Mouse (Mus musculus): ENCODE data around the gene AC140267.1. TPM values are rescaled to one million over a fixed set of nuclear protein-coding genes. Genes with fewer than 3 reads are reported as not detected.

AC140267.1 gene
- polyA plus RNA-seq, 1 experiment from 2014 or later = not detected

DNA sequence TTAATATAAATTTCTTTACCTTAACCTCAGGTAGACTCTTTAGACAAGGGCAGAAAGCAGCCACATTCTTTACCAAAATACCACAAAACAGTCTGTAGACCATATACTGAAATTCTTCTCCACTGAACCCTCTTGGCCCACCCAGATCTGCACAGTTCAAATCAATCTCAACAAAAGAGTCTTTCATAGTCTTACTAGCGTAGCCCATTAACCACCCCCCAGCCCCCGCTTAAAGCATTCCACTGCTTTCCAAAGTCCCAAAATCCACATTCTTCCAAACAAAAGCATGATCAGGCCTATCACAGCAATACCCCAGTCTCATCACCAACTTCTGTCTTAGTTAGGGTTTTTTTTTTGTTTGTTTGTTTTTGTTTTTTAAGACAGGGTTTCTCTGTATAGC, 36.1 kb upstream of the AC140267.1 start:
- no peak overlapping the region for H3K9ac ChIP-seq (ENCODE audit: low read depth, low read length)
- WGBS = 98% methylated on average over 2 of the region's 2 CpGs
- no peak for ATAC-seq

DNA sequence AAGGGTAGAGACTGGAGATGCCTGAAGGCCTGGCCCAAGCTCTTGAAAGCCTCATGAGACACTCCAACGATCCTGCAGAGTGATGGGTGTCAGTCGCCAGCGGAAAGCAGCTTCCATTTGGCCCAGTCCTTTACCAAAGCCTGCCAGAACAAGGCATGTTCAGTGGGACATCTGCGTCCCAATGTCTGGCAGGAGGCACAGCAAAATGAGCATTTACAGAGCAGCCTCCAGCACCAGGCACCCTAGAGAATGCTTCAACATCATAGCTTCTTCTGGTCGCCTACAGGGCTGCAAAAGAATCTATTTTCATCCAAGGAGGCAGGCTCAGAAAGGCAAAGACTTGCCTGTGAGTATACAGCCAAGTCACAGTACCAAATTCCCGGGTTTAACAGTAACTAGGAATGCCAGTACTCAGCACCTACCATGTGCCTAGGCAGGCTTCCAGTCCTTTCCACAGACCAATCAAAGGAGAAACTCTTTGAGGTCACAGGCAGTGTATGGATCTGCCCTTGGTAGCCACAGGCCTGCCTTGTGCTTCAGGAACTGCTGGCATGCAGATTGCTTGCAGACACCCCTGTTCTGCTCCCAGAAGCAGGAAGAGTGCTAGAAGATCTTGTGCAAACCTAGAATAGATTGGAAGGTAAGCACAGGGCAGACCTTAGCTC, 33.4 kb upstream of the AC140267.1 start:
- no peaks in the 10 kb centered on the region for H3K9me3 ChIP-seq (ENCODE audit: control insufficient read depth)
- H3K27me3 ChIP-seq (replicated peaks; ENCODE audit: control insufficient read depth, insufficient read depth, low read length) = no peaks in the 10 kb centered on the region
- WGBS = 84% methylated on average over 6 of the region's 6 CpGs
- peaks cover 9% of the 10 kb centered on the region; the same call in 1 of the 2 replicates for H3K36me3 ChIP-seq (ENCODE audit: control insufficient read depth, insufficient read depth)
- no peak overlapping the region for H3K9ac ChIP-seq (ENCODE audit: low read depth, low read length)
- no peak for TF ChIP-seq CTCF (IDR thresholded peaks at IDR 0.05; ENCODE audit: low read depth)
- no peak overlapping the region for H3K27ac ChIP-seq (ENCODE audit: low read depth, low read length)
- no peak overlapping the region for H3K4me2 ChIP-seq (replicated peaks; ENCODE audit: low read depth)
- no peak for ATAC-seq
- no peak overlapping the region for H3K4me3 ChIP-seq (ENCODE audit: low read depth, low read length)
- no peaks in the 10 kb centered on the region for H3K4me1 ChIP-seq (replicated peaks; ENCODE audit: control insufficient read depth, insufficient read depth, low read length)

More for the DNA sequence above, 36.1 kb upstream of the AC140267.1 start:
- no peak overlapping the region for H3K4me2 ChIP-seq (replicated peaks; ENCODE audit: low read depth)
- TF ChIP-seq CTCF (IDR thresholded peaks at IDR 0.05; ENCODE audit: low read depth) = no peak
- H3K27ac ChIP-seq (ENCODE audit: low read depth, low read length) = no peak overlapping the region
- no peaks in the 10 kb centered on the region for H3K27me3 ChIP-seq (replicated peaks; ENCODE audit: control insufficient read depth, insufficient read depth, low read length)
- peaks cover 5% of the 10 kb centered on the region; the same call in 1 of the 2 replicates for H3K36me3 ChIP-seq (ENCODE audit: control insufficient read depth, insufficient read depth)
- no peaks in the 10 kb centered on the region for H3K4me1 ChIP-seq (replicated peaks; ENCODE audit: control insufficient read depth, insufficient read depth, low read length)
- no peak overlapping the region for H3K4me3 ChIP-seq (ENCODE audit: low read depth, low read length)
- H3K9me3 ChIP-seq (ENCODE audit: control insufficient read depth) = no peaks in the 10 kb centered on the region

GRCm38 (mm10) chr15:80203406-80203805, 32.2 kb upstream of the AC140267.1 start:
- Histone ChIP-seq H3K27ac (ENCODE audit: low read depth, low read length) (no peak overlapping the region), H3K36me3 (ENCODE audit: control insufficient read depth, insufficient read depth) (peaks cover 6% of the 10 kb centered on the region; the same call in 1 of the 2 replicates), H3K9me3 (ENCODE audit: control insufficient read depth) (no peaks in the 10 kb centered on the region), H3K4me3 (ENCODE audit: low read depth, low read length) (no peak overlapping the region), H3K9ac (ENCODE audit: low read depth, low read length) (no peak overlapping the region), H3K27me3 (replicated peaks; ENCODE audit: control insufficient read depth, insufficient read depth, low read length) (no peaks in the 10 kb centered on the region), H3K4me2 (replicated peaks; ENCODE audit: low read depth) (no peak overlapping the region), H3K4me1 (replicated peaks; ENCODE audit: control insufficient read depth, insufficient read depth, low read length) (no peaks in the 10 kb centered on the region)
- no peak for ATAC-seq
- WGBS = 23% methylated on average over 4 of the region's 4 CpGs
- TF ChIP-seq CTCF (IDR thresholded peaks at IDR 0.05; ENCODE audit: low read depth) = no peak

DNA sequence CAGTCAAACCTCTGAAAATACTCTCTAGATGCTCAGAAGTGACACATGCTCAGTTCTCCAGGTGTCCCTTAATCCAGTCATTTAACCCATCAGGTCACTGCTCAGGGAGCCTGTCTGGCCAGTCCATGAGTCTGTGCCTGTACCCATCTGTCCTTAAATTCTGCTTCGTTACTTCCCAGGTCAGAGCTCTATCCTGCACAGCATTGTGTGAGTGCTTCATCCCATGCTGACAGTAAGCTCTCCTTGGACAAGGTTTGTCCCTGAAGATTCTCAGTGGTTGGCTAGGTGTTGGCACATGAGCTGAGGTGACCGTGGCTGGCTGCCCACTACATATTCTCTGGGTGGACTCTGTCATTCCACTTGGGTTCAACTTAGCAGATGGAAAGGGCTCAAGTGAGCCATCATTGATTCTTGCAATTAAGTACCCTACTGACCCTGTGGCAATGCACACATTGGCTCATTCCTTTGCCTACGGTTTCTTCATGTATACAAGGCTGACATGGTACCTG, 29.5 kb upstream of the AC140267.1 start:
- H3K4me2 ChIP-seq (replicated peaks; ENCODE audit: low read depth) = no peak overlapping the region
- 86% methylated on average over 3 of the region's 3 CpGs for WGBS
- no peak for ATAC-seq
- no peak for TF ChIP-seq CTCF (IDR thresholded peaks at IDR 0.05; ENCODE audit: low read depth)
- H3K9me3 ChIP-seq (ENCODE audit: control insufficient read depth) = no peaks in the 10 kb centered on the region
- H3K4me1 ChIP-seq (replicated peaks; ENCODE audit: control insufficient read depth, insufficient read depth, low read length) = no peaks in the 10 kb centered on the region
- H3K36me3 ChIP-seq (ENCODE audit: control insufficient read depth, insufficient read depth) = peaks cover 12% of the 10 kb centered on the region
- no peaks in the 10 kb centered on the region for H3K27me3 ChIP-seq (replicated peaks; ENCODE audit: control insufficient read depth, insufficient read depth, low read length)
- no peak overlapping the region for H3K9ac ChIP-seq (ENCODE audit: low read depth, low read length)
- H3K27ac ChIP-seq (ENCODE audit: low read depth, low read length) = no peak overlapping the region
- no peak overlapping the region for H3K4me3 ChIP-seq (ENCODE audit: low read depth, low read length)

- Histone ChIP-seq H3K27me3 (replicated peaks; ENCODE audit: control insufficient read depth, insufficient read depth, low read length) (no peaks in the 10 kb centered on the region), H3K4me3 (ENCODE audit: low read depth, low read length) (no peak overlapping the region), H3K4me1 (replicated peaks; ENCODE audit: control insufficient read depth, insufficient read depth, low read length) (no peaks in the 10 kb centered on the region), H3K36me3 (ENCODE audit: control insufficient read depth, insufficient read depth) (peaks cover 35% of the 10 kb centered on the region), H3K9me3 (ENCODE audit: control insufficient read depth) (no peaks in the 10 kb centered on the region), H3K27ac (ENCODE audit: low read depth, low read length) (no peak overlapping the region), H3K9ac (ENCODE audit: low read depth, low read length) (no peak overlapping the region), H3K4me2 (replicated peaks; ENCODE audit: low read depth) (no peak overlapping the region)
- no peak for TF ChIP-seq CTCF (IDR thresholded peaks at IDR 0.05; ENCODE audit: low read depth)
- WGBS = 27% methylated on average over 4 of the region's 4 CpGs
- ATAC-seq = no peak
Measured at GRCm38 (mm10) chr15:80208446-80208845, 27.2 kb upstream of the AC140267.1 start.

DNA sequence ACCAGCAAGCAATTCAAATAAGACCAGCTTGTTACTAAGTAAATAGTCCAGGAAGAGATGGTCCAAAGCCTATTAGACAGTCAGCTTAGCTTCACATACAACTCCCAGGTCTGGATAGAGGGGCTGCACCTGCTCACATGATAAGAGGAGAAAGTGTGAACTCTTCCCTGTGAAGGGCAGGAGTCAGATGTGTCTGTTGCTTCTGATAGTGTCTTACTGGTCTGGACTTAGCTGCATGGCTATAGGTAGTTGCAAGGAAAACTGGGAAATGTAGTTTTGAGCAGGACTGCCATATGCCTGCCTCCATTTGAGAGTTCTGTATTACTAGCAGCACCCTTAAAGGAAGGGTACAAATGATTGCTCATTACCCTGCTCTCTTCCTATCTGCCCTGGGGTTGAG, 21.9 kb upstream of the AC140267.1 start:
- Histone ChIP-seq H3K27me3 (replicated peaks; ENCODE audit: control insufficient read depth, insufficient read depth, low read length) (no peaks in the 10 kb centered on the region), H3K27ac (ENCODE audit: low read depth, low read length) (no peak overlapping the region), H3K4me2 (replicated peaks; ENCODE audit: low read depth) (no peak overlapping the region), H3K36me3 (ENCODE audit: control insufficient read depth, insufficient read depth) (peaks cover 34% of the 10 kb centered on the region), H3K4me1 (replicated peaks; ENCODE audit: control insufficient read depth, insufficient read depth, low read length) (no peaks in the 10 kb centered on the region), H3K4me3 (ENCODE audit: low read depth, low read length) (no peak overlapping the region), H3K9ac (ENCODE audit: low read depth, low read length) (no peak overlapping the region), H3K9me3 (ENCODE audit: control insufficient read depth) (no peaks in the 10 kb centered on the region)
- TF ChIP-seq CTCF (IDR thresholded peaks at IDR 0.05; ENCODE audit: low read depth) = no peak
- ATAC-seq = no peak
